Mouse (Mus musculus) monocyte, adult 5-6 weeks (primary cell): ENCODE measurements around the gene Cblc. TPM values are rescaled to one million over a fixed set of nuclear protein-coding genes. Genes with fewer than 3 reads are reported as not detected.

ENCODE experiments used
- ATAC-seq: fragments of 153-309, 156-312 bp; replicated peaks from 2 replicates; pipeline ENCODE4 v1.8.0; 2017; ENCODE audit warnings: mild to moderate bottlenecking; ENCODE audit not compliant: low TSS enrichment, insufficient number of reproducible peaks, severe bottlenecking, poor library complexity, low FRiP score
- total RNA-seq: library from RNA; stranded (forward); fragments of 200-1000, 200-491, 200-594 nt; gene quantifications from 3 replicates; pipeline ENCODE4 v1.2.3, GENCODE M21; 2017

Cblc gene
- total RNA-seq, 1 experiment from 2014 or later = not detected

GRCm38 (mm10) chr7:19742468-19742867, 54.1 kb downstream of the Cblc start:
- ATAC-seq = no peak

DNA sequence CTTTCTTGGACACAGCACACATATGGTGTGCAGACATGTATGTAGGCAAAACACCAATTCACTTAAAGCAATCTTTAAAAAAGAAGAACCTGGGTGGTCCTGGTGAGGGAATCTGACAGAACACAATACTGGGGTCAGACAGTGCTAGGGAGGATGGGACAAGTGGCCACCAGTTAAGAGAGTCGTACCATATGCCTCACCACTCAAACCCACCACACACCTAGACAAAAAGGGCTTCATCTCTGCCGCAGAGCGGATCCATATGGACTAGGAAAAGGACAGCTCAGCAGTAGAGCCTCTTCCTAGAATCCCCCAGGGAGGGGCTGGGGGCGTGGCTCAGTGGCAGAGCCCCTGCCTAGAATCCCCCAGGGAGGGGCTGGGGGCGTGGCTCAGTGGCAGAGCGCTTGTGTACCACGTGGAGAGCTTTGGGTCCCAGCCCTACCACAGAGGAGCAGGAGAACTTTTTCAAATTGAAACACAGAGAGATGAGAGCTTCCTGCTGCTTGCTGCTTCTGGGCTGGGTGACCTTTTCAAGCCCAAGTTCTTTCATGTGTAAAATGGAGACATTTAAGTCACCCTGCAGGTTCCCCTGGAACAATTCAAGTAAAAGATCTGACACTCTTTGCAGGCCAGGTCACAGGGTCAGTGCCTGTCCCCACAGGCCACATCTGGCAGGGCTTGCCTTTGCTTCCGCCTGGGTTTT, 55.1 kb downstream of the Cblc start:
- no peak for ATAC-seq

DNA sequence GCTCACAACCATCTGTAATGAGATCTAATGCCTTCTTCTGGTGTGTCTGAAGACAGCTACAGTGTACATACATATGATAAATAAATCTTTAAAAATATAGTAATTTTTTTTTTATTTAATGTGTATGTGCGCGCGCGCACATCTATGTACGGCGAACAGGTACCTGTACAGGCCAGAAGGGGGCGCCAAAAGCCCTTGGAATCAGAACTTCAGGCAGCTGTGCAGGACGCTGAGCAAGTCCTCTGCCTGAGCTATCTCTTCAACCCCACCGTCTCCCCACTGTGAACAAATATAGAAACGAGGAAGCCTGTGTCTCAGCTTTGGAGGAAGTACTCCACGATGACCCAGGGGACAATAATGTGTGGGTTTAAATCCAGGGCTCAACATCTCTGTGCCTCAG, 56.3 kb downstream of the Cblc start:
- no peak for ATAC-seq

DNA sequence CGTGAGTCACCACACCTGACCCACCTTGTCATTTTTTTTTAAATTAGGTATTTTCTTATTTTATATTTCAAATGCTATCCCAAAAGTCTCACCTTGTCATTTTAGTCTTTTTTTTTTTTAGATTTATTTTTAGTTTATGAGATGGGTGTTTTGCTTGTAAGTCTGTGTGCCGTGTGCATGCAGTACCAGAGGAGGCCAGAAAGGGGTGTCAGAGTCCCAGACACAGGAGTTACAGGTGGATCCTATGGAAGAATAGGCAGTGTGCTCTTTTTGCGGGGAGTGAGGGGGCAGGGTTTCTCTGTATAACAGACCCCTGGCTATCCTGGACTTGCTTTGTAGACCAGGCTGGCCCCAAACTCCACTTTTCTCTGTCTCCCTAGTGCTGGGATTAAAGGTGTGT, 57.8 kb downstream of the Cblc start:
- no peak for ATAC-seq

DNA sequence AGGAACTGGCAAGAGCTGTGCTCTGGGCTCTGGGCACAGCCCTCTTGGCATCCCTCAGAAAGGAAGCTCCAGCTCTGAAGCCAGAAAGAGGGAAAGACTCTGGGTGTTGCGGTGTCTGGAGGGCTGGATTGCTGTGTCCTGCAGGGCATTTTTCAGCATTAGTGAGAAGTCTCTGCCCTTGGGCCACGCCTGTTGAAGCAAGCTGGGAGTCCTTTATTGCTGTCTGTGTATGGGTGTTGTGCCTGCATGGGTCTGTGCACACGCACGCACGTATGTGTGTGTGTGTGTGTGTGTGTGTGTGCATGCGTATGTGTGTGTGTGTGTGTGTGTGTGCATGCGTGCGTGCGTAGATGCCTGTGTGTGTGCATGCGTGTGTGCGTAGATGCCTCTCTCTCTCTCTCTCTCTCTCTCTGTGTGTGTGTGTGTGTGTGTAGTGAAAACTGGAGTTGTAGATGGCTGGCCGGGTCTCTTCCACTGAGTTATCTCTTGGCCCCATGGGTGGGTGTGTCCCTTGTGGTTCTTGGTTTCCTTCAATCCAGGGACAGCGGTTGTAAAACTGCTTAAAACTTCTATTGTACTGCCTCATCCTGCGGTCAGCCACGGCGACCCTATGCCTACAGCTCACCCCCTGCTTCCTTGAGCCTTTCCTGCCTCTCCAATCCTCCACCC, 60.1 kb downstream of the Cblc start:
- ATAC-seq = no peak

DNA sequence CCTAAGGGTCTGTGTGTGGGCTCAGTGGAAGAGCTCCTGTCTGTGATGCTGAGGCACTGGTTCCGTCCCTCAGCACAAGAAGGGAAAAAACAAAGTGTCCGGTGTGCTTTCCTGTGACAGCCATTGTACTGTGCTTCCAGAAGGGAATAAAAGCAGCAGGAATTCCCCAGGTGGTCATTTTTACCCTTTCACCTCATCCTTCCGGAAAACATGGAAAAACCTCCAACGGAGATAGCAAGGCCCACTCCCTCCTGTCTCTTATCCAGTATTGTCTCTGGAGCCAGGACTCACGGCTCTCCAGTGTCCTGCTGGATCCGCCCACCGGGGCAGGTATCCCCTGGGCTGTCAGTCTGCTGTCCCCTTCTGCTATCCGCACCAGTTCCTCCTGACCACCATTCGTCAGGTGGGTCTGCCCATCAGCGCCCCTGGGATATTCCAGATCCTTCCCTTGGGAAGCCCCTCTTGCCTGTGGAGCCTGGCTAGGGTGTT, 62.4 kb downstream of the Cblc start:
- no peak for ATAC-seq

Other genes with a start within 250 kb of the Cblc start
- 8.9 to 26.0 TPM (median 18.8 TPM) in 3 replicates for gene Ppp1r37, start 233.7 kb downstream of the Cblc start, total RNA-seq
- 4.2 to 8.9 TPM (median 5.1 TPM) in 3 replicates for gene Zfp296, start 219.5 kb downstream of the Cblc start, total RNA-seq
- 52.9 to 68.5 TPM (median 62.3 TPM) in 3 replicates for gene Gemin7, start 219.2 kb downstream of the Cblc start, total RNA-seq
- 43.4 to 59.5 TPM (median 53.5 TPM) in 3 replicates for gene Clasrp, start 192.3 kb downstream of the Cblc start, total RNA-seq
- 26.3 to 29.9 TPM (median 27.3 TPM) in 3 replicates for gene Relb, start 167.4 kb downstream of the Cblc start, total RNA-seq
- gene Clptm1, start 131.8 kb downstream of the Cblc start, total RNA-seq = 42.6 to 53.9 TPM (median 51.1 TPM) in 3 replicates
- gene Apoc2, start 118.9 kb downstream of the Cblc start, total RNA-seq = 221 to 583 TPM (median 515 TPM) in 3 replicates
- not detected in 3 replicates for gene Gm44805, start 115.4 kb downstream of the Cblc start, total RNA-seq
- gene Apoc4, start 115.3 kb downstream of the Cblc start, total RNA-seq = 0.48 TPM in 1 of 3 replicates, not detected in the others
- 10.9 to 16.5 TPM (median 12.4 TPM) in 3 replicates for gene Apoc1, start 104.1 kb downstream of the Cblc start, total RNA-seq
- gene Apoe, start 97.6 kb downstream of the Cblc start, total RNA-seq = 4,026 to 6,646 TPM (median 6,582 TPM) in 3 replicates
- 19.6 to 24.2 TPM (median 23.8 TPM) in 3 replicates for gene Tomm40, start 81.4 kb downstream of the Cblc start, total RNA-seq
- not detected in 3 replicates for gene Nectin2, start 46.3 kb downstream of the Cblc start, total RNA-seq
- gene Bcam, start 25.8 kb downstream of the Cblc start, total RNA-seq = not detected in 3 replicates
- gene Bcl3, start 26.0 kb upstream of the Cblc start, total RNA-seq = 13.7 to 16.6 TPM (median 13.9 TPM) in 3 replicates
- not detected in 3 replicates for gene Gm19345, start 55.2 kb upstream of the Cblc start, total RNA-seq
- gene Ceacam16, start 64.5 kb upstream of the Cblc start, total RNA-seq = 0.39 TPM in 1 of 3 replicates, not detected in the others
- 0.38 to 1.2 TPM (median 0.75 TPM) in 3 replicates for gene Ceacam19, start 91.2 kb upstream of the Cblc start, total RNA-seq
- gene Pvr, start 124.4 kb upstream of the Cblc start, total RNA-seq = 8.2 to 13.6 TPM (median 12.2 TPM) in 3 replicates
- 0.75 TPM in 1 of 3 replicates, not detected in the others for gene Igsf23, start 153.9 kb upstream of the Cblc start, total RNA-seq
- not detected in 3 replicates for gene Ceacam20, start 168.6 kb upstream of the Cblc start, total RNA-seq
- gene Nlrp9b, start 194.7 kb upstream of the Cblc start, total RNA-seq = not detected in 3 replicates